Mouse (Mus musculus): ENCODE measurements at regions not wholly inside any gene's neighbourhood (a gene's known extent, or its start where the extent isn't known, plus 50 kb on each side); places are given as distances from the start of the nearest gene placed in this dataset.

GRCm38 (mm10) chr17:7607431-7607830 is 219.7 kb downstream of the Fndc1 start:
- TF ChIP-seq GATA1 (IDR thresholded peaks at IDR 0.05; ENCODE audit: borderline replicate concordance, low read length) (no peak), FLI1 (IDR thresholded peaks at IDR 0.05; ENCODE audit: low read length) (no peak)
